Mouse (Mus musculus) neural tube, embryonic 15.5 days (tissue): ENCODE measurements around the gene Arpc4. TPM values are rescaled to one million over a fixed set of nuclear protein-coding genes. Genes with fewer than 3 reads are reported as not detected.
"Not testable (repeated sequence)": the region's sequence is repeated elsewhere in the genome, so short reads cannot be mapped to it uniquely, and the experiment has no call there.

Experiments used
- ATAC-seq: fragments of 200-750 bp; cut with Nextera tagmentation; 2 replicates; pipeline ENCODE4 v1.8.0; 2017; ENCODE audit warnings: mild to moderate bottlenecking, moderate TSS enrichment, moderate library complexity; ENCODE audit not compliant: low FRiP score
- H3K27ac ChIP-seq: fragments of 300-500 bp; sonication (generic); replicated peaks from 2 replicates; pipeline ENCODE4 v1.5.1; 2015; ENCODE audit warnings: mild to moderate bottlenecking, inconsistent platforms
- H3K27me3 ChIP-seq: fragments of 300-500 bp; sonication (generic); replicated peaks from 2 replicates; pipeline ENCODE4 v1.6.1; 2015; ENCODE audit warnings: inconsistent platforms
- H3K36me3 ChIP-seq: fragments of 300-500 bp; sonication (generic); 2 replicates; pipeline ENCODE4 v1.6.1; 2015; ENCODE audit warnings: inconsistent platforms
- H3K4me1 ChIP-seq: fragments of 300-500 bp; sonication (generic); 2 replicates; pipeline ENCODE4 v1.6.1; 2015; ENCODE audit warnings: inconsistent platforms
- H3K4me2 ChIP-seq: fragments of 300-500 bp; sonication (generic); 2 replicates; pipeline ENCODE4 v1.6.1; 2015; ENCODE audit warnings: inconsistent platforms, mild to moderate bottlenecking, moderate library complexity
- H3K4me3 ChIP-seq: fragments of 300-500 bp; sonication (generic); replicated peaks from 2 replicates; pipeline ENCODE4 v1.5.1; 2015; ENCODE audit warnings: mild to moderate bottlenecking, inconsistent platforms
- H3K9ac ChIP-seq: fragments of 300-500 bp; sonication (generic); replicated peaks from 2 replicates; pipeline ENCODE4 v1.6.1; 2015; ENCODE audit warnings: mild to moderate bottlenecking, inconsistent platforms
- H3K9me3 ChIP-seq: fragments of 300-500 bp; sonication (generic); replicated peaks from 2 replicates; pipeline ENCODE4 v1.6.1; 2016; ENCODE audit warnings: inconsistent platforms
- WGBS: fragments of 180-500 bp; shearing (Covaris S2); methylation state at CpG from one replicate; pipeline ENCODE4 v1.1.7; 2015; ENCODE audit warnings: mixed read lengths; 5-methylcytosine and 5-hydroxymethylcytosine counted together
- polyA plus RNA-seq: library from polyadenylated mRNA; unstranded; fragments of >200 nt; fragmentation: Nextera tagmentation; extraction: Ambion mirVana; gene quantifications from 2 replicates; pipeline ENCODE4 v1.2.1, GENCODE M21; 2015

Arpc4 gene
- polyA plus RNA-seq, result 428 and 436 TPM in 2 replicates

- no peaks in the 10 kb centered on the region for H3K9me3 ChIP-seq
- peak within 1 kb of the TSS; percentile 100 for H3K4me3 ChIP-seq
- no peaks in the 10 kb centered on the region for H3K27me3 ChIP-seq
- peak within 1 kb of the TSS; percentile 98 for H3K27ac ChIP-seq
- peak within 1 kb of the TSS; percentile 72 for H3K4me2 ChIP-seq
- ATAC-seq, result peak; percentile 96
- 1% methylated on average over 61 of the region's 61 CpGs for WGBS
- H3K36me3 ChIP-seq, result peaks cover 54% of the 10 kb centered on the region
- H3K4me1 ChIP-seq, result peaks cover 31% of the 10 kb centered on the region
- peak within 1 kb of the TSS; percentile 98 for H3K9ac ChIP-seq
These were observed at the start of gene Arpc4, which contains the start of gene Tada3 for GRCm38 (mm10) chr6:113377496-113378385. TSS of gene Arpc4 (plus strand) at chr6:113378115. TSS of gene Tada3 (minus strand) at chr6:113377883.

- peaks cover 26% of the 10 kb centered on the region for H3K36me3 ChIP-seq
- no peak overlapping the region for H3K4me2 ChIP-seq
These were observed 48.5 kb upstream of the Arpc4 start for GRCm38 (mm10) chr6:113329396-113329795.

GRCm38 (mm10) chr6:113330547-113330946 is 47.4 kb upstream of the Arpc4 start:
- H3K4me2 ChIP-seq, result no peak overlapping the region
- no peak for ATAC-seq
- WGBS, result 68% methylated on average over 2 of the region's 2 CpGs
- H3K4me1 ChIP-seq, result peaks cover 25% of the 10 kb centered on the region
- no peak overlapping the region for H3K4me3 ChIP-seq
- H3K27ac ChIP-seq, result no peak overlapping the region
- peaks cover 32% of the 10 kb centered on the region for H3K36me3 ChIP-seq
- H3K9me3 ChIP-seq, result no peaks in the 10 kb centered on the region
- H3K9ac ChIP-seq, result no peak overlapping the region
- H3K27me3 ChIP-seq, result no peaks in the 10 kb centered on the region

More at GRCm38 (mm10) chr6:113329396-113329795, 48.5 kb upstream of the Arpc4 start:
- Histone ChIP-seq H3K4me1 (peaks cover 27% of the 10 kb centered on the region), H3K9ac (no peak overlapping the region), H3K27ac (no peak overlapping the region), H3K4me3 (no peak overlapping the region), H3K27me3 (no peaks in the 10 kb centered on the region), H3K9me3 (no peaks in the 10 kb centered on the region)
- ATAC-seq, result no peak
- whole genome bisulfite sequencing, result 97% methylated on average over 1 of the region's 1 CpGs

GRCm38 (mm10) chr6:113331721-113332120 is 46.2 kb upstream of the Arpc4 start:
- H3K4me3 ChIP-seq, result no peak overlapping the region
- H3K27me3 ChIP-seq, result no peaks in the 10 kb centered on the region
- 92% methylated on average over 11 of the region's 11 CpGs for WGBS
- no peaks in the 10 kb centered on the region for H3K9me3 ChIP-seq
- peaks cover 41% of the 10 kb centered on the region for H3K36me3 ChIP-seq
- H3K4me2 ChIP-seq, result no peak overlapping the region
- no peak overlapping the region for H3K27ac ChIP-seq
- ATAC-seq, result no peak
- H3K9ac ChIP-seq, result no peak overlapping the region
- peaks cover 18% of the 10 kb centered on the region for H3K4me1 ChIP-seq

DNA sequence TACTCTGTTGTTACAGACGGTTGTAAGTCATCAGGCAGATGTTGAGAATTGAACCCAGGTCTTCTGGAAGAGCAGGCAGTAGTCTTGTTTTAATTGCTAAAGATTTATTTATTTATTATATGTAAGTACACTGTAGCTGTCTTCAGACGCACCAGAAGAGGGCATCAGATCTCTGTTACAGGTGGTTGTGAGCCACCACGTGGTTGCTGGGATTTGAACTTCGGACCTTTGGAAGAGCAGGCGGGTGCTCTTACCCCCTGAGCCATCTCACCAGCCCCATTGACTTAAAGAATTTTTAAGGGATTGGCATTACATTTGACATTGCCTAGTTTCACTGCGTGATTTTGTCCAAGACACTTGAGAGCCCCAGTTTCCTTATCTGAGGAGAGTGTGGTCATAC is 45.2 kb upstream of the Arpc4 start:
- Histone ChIP-seq H3K4me1 (peaks cover 14% of the 10 kb centered on the region), H3K36me3 (peaks cover 50% of the 10 kb centered on the region)
- 79% methylated on average over 6 of the region's 6 CpGs for WGBS
- not testable (repeated sequence) for H3K4me2 ChIP-seq, H3K4me3 ChIP-seq, H3K9ac ChIP-seq, H3K27ac ChIP-seq, ATAC-seq, H3K27me3 ChIP-seq, H3K9me3 ChIP-seq

DNA sequence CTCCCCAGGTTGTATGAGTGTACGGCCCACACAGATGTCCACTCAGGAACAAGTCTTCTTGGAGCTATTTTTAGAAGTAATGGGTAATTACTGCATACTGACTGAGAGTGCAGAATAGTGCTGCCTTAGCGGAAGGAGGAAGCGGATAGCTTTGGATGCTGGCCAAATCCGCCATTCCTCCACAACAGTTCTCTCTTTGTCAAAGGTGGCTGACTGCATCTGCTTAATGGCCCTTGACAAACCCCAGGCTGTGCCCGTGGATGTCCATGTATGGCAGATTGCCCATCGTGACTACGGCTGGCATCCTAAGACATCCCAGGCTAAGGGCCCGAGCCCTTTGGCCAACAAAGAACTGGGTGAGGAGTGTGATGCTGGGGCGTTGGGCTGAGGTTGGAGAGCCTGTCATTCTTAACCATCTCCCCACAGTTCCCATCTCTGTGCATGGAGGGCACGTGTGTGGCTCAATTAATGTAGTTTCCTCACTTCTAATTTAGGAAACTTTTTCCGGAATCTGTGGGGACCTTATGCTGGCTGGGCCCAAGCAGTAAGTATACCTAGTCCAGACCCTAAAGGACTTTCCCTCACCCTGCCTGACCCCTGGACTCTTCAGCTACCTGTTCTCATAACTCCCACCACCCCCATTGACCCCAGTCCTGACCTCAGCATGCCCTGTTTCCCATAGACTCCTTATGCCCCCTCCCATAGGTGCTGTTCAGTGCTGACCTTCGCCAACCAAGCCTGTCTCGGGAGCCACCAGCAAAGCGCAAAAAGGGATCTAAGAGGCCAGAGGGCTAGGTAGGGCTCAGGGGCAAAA is 44.6 kb upstream of the Arpc4 start:
- peak; percentile 70 for ATAC-seq
- 59% methylated on average over 14 of the region's 14 CpGs for WGBS
- no peak overlapping the region for H3K4me2 ChIP-seq
- H3K9ac ChIP-seq, result no peak overlapping the region
- H3K27me3 ChIP-seq, result no peaks in the 10 kb centered on the region
- no peak overlapping the region for H3K4me3 ChIP-seq
- peaks cover 56% of the 10 kb centered on the region for H3K36me3 ChIP-seq
- no peaks in the 10 kb centered on the region for H3K9me3 ChIP-seq
- H3K27ac ChIP-seq, result peak overlapping the region; percentile 49
- H3K4me1 ChIP-seq, result peaks cover 13% of the 10 kb centered on the region

DNA sequence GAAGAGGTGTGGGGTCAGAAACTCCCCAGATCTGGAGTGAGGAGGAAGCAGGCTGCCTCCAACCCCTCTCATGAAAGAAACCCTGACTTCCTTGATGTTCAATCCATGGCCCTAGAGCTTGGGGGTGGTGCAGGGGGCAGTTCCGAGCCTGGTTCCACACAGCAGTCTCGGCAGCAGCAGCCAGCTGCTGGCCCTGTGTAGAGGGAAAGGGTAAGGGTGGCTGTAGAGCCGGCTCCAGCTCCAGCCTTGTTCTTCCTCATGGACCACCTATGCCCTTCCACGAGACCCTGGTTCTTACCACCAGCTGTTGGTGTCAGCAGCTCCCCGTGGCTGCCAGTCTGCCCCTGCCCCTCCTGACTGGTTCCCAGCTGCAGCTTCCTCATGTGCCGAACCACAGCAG is 43.7 kb upstream of the Arpc4 start:
- Histone ChIP-seq H3K4me1 (peaks cover 13% of the 10 kb centered on the region), H3K4me2 (no peak overlapping the region), H3K36me3 (peaks cover 65% of the 10 kb centered on the region), H3K27me3 (no peaks in the 10 kb centered on the region), H3K4me3 (no peak overlapping the region), H3K9me3 (no peaks in the 10 kb centered on the region), H3K27ac (no peak overlapping the region), H3K9ac (no peak overlapping the region)
- 68% methylated on average over 6 of the region's 6 CpGs for WGBS
- no peak for ATAC-seq

- H3K9ac ChIP-seq, result no peak overlapping the region
- no peak overlapping the region for H3K4me2 ChIP-seq
- no peak overlapping the region for H3K27ac ChIP-seq
- 71% methylated on average over 8 of the region's 8 CpGs for WGBS
- peaks cover 66% of the 10 kb centered on the region for H3K36me3 ChIP-seq
- no peaks in the 10 kb centered on the region for H3K9me3 ChIP-seq
- H3K4me1 ChIP-seq, result peaks cover 21% of the 10 kb centered on the region
- no peaks in the 10 kb centered on the region for H3K27me3 ChIP-seq
- no peak overlapping the region for H3K4me3 ChIP-seq
- no peak for ATAC-seq
These were observed 40.9 kb upstream of the Arpc4 start for GRCm38 (mm10) chr6:113336852-113337620.

DNA sequence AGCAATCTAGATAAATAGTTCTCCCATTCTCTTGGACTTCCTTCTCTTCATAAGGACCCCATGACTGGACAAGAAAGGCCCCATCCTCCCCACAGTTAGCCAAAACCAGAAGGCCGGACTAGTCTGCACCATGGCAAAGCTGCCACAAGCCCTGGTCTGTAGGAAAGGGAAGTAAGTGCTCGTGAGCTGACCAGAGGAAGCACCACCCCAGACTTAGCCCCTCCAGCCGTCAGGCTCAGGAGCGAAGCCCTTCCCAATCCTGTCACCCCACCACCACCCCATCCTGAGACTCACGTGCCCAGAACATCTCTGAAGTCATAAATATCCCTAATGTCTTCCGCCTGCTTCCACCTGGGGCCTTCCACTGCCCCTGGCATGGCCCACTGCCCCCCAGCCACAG is 36.3 kb upstream of the Arpc4 start:
- ATAC-seq, result no peak
- no peak overlapping the region for H3K9ac ChIP-seq
- 79% methylated on average over 6 of the region's 6 CpGs for WGBS
- H3K27ac ChIP-seq, result no peak overlapping the region
- peak overlapping the region; percentile 79 for H3K4me2 ChIP-seq
- no peaks in the 10 kb centered on the region for H3K9me3 ChIP-seq
- H3K4me3 ChIP-seq, result no peak overlapping the region
- no peaks in the 10 kb centered on the region for H3K27me3 ChIP-seq
- peaks cover 28% of the 10 kb centered on the region for H3K36me3 ChIP-seq
- H3K4me1 ChIP-seq, result peaks cover 35% of the 10 kb centered on the region

GRCm38 (mm10) chr6:113342297-113342696 is 35.6 kb upstream of the Arpc4 start:
- H3K4me1 ChIP-seq, result peaks cover 32% of the 10 kb centered on the region
- WGBS, result 54% methylated on average over 3 of the region's 7 CpGs
- H3K4me3 ChIP-seq, result peak overlapping the region; percentile 65
- ATAC-seq, result no peak
- H3K27me3 ChIP-seq, result no peaks in the 10 kb centered on the region
- H3K4me2 ChIP-seq, result peak overlapping the region; percentile 79
- H3K36me3 ChIP-seq, result peaks cover 23% of the 10 kb centered on the region
- H3K9ac ChIP-seq, result no peak overlapping the region
- H3K9me3 ChIP-seq, result no peaks in the 10 kb centered on the region
- H3K27ac ChIP-seq, result peak overlapping the region; percentile 37; the same call in 1 of the 2 replicates
